Mouse (Mus musculus): ENCODE results near the gene Fam20b.

Fam20b gene

DNA sequence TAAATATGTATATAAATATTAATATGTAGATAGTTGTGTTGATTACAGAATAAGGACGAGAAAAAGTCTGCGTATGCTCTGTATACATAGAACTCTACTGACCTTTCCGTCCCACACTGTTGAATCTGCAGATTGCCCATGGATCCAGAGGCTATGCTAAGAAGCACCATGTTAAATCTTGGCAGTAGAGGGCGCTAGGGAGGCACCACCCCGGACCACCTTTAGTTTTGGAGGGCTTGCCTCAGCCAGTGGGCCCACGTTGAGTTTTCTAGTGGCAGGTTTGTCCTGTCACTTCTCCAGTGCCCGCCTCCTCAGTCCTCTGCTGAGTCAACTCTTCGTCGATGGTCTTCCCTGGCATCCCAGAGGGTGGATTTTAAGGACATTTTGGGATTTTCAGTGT, 11.9 kb upstream of the Fam20b start:
- DNase-seq (ENCODE audit: low read depth, low spot score), result peak; percentile 54

GRCm38 (mm10) chr1:156727234-156728108, 8.6 kb upstream of the Fam20b start:
- DNase-seq (ENCODE audit: low read depth, low spot score), result no peak

DNA sequence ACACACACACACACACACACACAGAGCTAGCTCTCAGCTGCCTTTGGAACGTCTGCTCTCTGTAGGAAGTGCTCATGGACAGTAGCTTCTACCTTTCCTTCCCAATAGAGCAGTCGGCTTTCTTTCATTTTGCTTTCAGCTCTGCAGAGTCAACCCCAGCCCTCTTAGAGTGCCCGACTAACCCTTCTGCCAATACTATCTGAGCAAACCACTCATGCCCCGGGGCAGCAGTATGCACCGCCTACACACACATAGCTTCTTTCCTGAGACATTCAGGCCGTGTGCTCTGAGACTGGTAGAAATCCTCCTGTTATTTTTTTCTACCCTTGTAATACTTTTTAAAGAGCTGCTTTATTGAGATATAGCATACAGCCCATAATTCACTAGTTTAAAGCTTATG, 3.2 kb upstream of the Fam20b start:
- no peak for DNase-seq (ENCODE audit: low read depth, low spot score)

GRCm38 (mm10) chr1:156720046-156720445, 1.2 kb upstream of the Fam20b start:
- no peak for DNase-seq (ENCODE audit: low read depth, low spot score)

GRCm38 (mm10) chr1:156718286-156718949, 468 bp downstream of the Fam20b start:
- peak; percentile 86 for DNase-seq (ENCODE audit: low read depth, low spot score)

DNA sequence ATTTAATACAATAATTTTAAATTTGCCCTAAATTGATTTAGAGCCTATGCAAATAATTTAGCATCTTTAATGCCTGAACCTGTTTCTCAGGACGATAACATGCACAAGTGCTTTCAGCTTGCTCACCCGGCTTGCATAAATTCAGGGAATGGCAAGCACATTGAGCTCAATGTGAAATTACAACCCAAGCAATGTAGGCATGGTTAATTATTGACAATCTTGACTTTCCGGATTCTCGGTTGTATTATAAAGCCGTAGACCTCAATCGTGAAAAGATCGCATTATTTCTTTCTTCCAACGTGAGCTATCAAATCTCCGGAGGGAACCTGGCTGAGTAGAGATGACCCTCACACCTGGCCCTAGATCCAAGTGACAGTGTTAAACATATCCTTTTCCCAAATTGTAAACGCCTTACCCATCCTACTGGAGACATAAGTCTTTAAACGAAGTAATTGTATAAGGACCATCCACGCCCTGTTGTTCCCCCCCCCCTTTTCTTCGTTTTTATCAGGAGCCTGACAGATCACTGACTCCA, 1.1 kb downstream of the Fam20b start:
- DNase-seq (ENCODE audit: low read depth, low spot score), result no peak

DNA sequence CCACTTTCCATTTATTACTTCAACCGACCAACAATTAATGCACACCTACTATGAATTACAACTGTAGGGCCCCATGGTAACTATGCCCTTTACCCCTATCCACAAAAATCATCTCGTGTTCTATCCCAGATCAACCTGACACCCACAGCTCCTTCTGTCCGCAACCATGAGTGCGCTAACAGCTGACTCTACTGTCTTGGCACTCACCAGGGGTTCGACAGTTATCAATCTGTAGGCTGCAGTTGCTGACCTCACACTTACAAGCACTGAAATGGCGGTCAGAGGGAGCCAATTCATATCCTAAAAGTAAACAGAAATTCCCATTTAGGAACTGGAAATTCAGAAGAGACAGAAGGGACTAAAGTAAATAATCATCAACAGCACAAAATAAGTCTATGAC, 2.2 kb downstream of the Fam20b start:
- DNase-seq (ENCODE audit: low read depth, low spot score), result peak; percentile 24

DNA sequence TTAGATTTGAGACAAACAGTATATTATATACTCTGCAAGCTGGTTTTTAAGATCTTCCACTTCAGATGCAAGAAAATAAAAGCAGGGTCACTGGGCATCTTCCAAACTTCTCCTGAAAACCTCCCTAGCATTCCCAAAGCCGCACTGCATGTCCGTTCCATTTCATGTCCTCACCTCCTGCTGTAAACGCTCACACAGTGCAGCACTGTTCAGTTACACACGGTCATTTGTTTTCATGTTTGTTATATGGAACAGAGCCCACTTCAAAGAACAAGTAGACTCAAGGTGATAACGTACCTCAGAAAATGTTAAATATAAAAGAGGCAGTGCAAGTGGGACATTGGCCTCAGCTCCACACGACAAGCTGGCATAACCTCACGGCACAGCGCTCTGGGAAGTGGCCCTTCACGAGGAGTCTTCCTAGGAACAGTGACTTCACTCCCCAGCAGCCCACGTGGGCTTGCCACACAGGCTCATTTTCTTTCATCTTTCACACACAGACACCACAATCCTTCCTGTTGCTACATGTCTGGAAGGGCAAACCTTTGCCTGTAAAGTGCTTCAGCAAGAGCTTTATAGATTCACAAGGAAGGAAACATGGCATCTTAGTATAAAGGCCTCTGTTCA, 8.3 kb downstream of the Fam20b start:
- DNase-seq (ENCODE audit: low read depth, low spot score), result no peak

GRCm38 (mm10) chr1:156708672-156709071, 10.2 kb downstream of the Fam20b start:
- peak; percentile 53 for DNase-seq (ENCODE audit: low read depth, low spot score)

DNA sequence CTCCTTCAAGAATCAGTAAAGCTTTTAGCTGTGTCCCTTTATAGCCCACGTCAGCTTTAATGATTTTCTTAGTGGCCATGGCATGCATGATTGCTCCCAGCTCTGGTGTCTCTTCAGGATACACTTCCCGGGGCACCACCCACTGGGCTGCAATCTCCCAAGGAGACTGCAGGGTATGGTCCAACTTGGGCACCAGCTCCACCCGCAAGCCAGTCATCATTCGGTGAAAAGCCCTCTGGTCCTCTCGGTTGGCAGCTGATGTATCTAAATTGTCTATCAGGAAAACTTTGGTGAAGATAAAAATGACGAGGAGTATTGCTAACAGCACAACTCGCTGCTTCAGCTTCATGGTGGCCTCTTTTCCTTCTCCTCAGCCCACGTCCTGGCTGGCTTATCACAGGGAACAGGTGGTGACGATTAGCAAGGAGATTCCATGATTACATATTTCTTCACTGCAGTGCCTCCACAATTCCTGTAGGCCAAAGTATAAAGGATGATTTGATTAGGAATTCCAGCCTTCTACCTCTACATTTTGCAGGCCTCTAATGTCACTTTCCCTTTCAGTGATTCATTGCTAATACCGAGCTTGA, 13.1 kb downstream of the Fam20b start:
- no peak for DNase-seq (ENCODE audit: low read depth, low spot score)

DNA sequence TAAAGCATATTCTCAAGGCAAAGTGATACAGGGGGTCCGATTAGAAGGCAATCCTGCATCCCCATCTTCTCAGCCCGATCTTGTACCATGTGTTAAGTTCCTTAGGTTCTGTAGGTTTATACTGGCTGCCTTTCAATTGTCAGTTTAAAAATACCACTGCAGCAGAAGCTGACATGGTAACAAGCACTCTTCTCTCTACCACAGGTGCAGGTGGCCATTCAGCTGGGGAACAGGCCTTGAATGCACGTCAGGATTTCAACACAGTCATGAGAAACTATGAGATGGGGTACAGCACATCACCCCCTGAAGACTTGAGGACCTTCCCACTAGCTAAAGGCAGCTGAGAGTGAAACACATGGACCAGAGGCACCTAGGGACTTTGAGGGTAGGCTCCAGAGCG, 15.4 kb downstream of the Fam20b start:
- DNase-seq (ENCODE audit: low read depth, low spot score), result peak; percentile 58

GRCm38 (mm10) chr1:156702151-156702550, 16.7 kb downstream of the Fam20b start:
- peak; percentile 69 for DNase-seq (ENCODE audit: low read depth, low spot score)

- DNase-seq (ENCODE audit: low read depth, low spot score), result no peak
These were observed 32.7 kb downstream of the Fam20b start for GRCm38 (mm10) chr1:156686025-156686661.

DNA sequence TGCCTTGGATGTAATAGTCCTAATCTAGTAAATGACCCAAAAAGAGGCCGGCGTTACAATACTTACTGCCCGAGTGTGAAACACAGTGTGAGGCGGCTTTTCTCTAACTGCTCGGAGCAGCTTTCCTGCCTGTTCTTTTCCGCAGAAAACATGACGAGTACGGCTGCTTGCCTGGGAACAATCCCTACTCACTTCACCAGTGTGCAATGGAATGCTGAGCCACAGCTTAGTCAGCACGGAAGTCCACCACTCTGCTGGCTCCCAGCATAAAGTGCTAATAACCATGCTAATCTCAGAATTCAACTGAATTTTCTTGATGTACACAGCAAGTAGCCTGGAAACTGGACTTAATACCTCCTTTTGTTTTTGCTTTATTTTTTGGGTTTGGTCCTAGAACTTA, 39.3 kb downstream of the Fam20b start:
- no peak for DNase-seq (ENCODE audit: low read depth, low spot score)

DNA sequence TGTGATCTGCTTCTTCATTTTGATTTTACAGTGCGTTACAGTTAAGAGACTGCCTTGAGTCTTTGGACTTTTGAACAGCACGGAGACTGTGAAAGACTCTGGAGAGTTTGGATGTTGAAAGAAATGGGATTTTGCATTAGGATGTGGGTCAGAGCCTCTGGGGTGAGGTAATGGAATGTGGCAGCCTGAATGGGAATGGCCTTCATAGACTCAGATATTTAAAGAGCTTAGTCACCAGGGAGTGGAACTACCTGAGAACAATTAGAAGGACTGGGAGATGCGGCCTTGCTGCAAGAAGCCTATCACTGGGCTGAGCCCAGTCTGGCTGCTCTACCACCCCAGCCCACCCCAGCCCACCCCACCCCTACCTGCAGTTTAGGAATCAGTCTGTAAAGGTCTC, 41.7 kb downstream of the Fam20b start:
- DNase-seq (ENCODE audit: low read depth, low spot score), result no peak

- no peak for DNase-seq (ENCODE audit: low read depth, low spot score)
These were observed 42.3 kb downstream of the Fam20b start for GRCm38 (mm10) chr1:156676596-156676995.

- peak; percentile 72 for DNase-seq (ENCODE audit: low read depth, low spot score)
These were observed 42.7 kb downstream of the Fam20b start for GRCm38 (mm10) chr1:156676171-156676570.

DNA sequence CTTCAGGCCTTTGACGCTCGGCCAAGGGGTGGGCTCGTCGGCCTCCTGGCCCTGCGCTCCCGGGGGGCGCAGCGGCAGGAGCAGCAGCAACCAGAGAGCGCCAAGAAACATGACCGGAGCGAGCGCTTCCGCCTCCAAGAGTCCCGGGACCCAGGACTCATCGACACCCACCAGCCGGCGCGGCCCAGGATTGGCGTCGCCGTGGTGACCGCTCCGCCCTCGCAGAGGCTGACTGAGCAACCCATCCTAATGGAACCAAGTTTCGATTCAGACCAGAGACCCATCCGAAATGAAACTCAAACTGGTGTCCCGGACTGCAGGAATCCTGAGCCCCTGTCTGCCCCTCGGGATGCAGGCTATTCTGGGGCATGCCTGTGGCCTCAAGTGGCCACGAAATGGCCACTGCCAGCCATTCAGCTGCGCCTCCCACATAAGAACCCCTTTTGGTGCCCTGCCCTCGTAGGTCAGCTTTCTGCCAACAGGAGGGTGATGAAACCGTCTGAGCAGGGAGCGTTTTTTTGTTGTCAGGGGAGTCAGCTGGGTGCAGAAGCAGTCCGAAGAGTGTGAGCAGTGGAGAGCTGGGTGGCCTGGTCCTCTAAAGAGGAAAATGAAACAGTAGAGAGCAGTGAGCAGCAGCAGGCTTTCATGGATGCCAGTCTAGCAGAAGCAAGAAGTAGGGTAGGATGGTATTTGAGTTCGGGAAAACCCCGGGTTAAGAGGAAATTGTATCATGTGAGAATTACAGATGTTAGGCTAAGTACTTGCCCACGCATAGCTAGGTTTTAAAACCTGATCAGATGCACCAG, 44.5 kb downstream of the Fam20b start, which contains the start of gene Tor3a:
Gene Tor3a (minus strand): TSS at position 162 of the 806 bp plus-strand sequence.
- peak; percentile 88 for DNase-seq (ENCODE audit: low read depth, low spot score)

DNA sequence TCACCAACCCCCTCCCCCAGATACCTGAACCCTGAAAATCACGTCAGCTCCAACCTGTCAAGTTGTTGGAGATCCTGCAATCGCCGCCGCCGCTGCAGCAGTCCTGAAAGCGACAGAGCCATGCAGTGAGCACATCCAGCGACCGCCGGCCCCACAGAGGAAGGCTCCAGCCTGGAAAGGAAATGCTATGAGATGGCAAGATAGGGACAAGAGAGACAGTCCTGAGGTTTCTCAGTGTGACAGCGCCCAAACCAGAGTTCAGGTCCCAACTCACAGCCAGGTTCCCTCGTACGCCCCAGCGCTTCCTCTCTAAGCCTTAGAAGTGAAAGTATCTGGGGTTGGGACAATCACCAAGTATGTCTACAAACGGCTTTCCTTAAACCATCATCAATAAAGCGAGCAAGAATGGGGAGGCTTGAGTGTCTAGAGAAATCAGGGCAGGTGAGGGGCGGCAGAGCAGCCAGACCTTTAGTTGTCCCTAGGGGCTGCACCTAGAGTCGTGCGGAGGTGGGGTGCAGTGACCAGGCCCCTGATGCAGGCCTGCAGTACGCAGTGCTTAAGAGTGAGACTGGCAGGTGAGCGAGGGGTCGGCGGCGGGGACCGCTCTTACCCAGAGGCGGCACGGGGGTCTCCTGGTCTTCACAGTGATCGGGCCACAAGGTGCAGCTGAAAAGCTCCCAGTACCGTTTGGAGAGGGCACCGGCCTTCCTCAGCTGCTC, 45.3 kb downstream of the Fam20b start:
- peak; percentile 72 for DNase-seq (ENCODE audit: low read depth, low spot score)

Data from A20 (cell line).